Mouse (Mus musculus) thymus, adult 2 months (tissue): ENCODE results near the gene Ctnnbl1. TPM values are rescaled to one million over a fixed set of nuclear protein-coding genes. Genes with fewer than 3 reads are reported as not detected.

Source experiments
- DNase-seq: peaks from one replicate; pipeline ENCODE4 v3.0.0; 2021
- H3K27ac ChIP-seq: fragments of 200-500 bp; 2 replicates; pipeline ENCODE4 v1.5.1; 2012; ENCODE audit warnings: low read length, control low read depth; ENCODE audit not compliant: control insufficient read depth, insufficient read depth
- H3K27me3 ChIP-seq: fragments of 200-500 bp; 2 replicates; pipeline ENCODE4 v1.6.1; 2012; ENCODE audit warnings: mild to moderate bottlenecking, low read length, moderate library complexity, mixed read lengths; ENCODE audit not compliant: control insufficient read depth, insufficient read depth
- H3K36me3 ChIP-seq: fragments of 200-500 bp; 2 replicates; pipeline ENCODE4 v1.6.1; 2012; ENCODE audit warnings: mild to moderate bottlenecking, low read length, moderate library complexity; ENCODE audit not compliant: control insufficient read depth, insufficient read depth
- H3K4me1 ChIP-seq: fragments of 200-500 bp; replicated peaks from 2 replicates; pipeline ENCODE4 v1.6.1; 2012; ENCODE audit warnings: low read length; ENCODE audit not compliant: control insufficient read depth, insufficient read depth
- H3K4me3 ChIP-seq: fragments of 200-500 bp; 2 replicates; pipeline ENCODE4 v1.5.1; 2012; ENCODE audit warnings: mild to moderate bottlenecking, low read length, control low read depth, moderate library complexity; ENCODE audit not compliant: control insufficient read depth, insufficient read depth
- CTCF ChIP-seq: fragments of 200-500 bp; IDR thresholded peaks from 2 replicates; pipeline ENCODE4 v1.5.1; 2012; ENCODE audit warnings: mild to moderate bottlenecking, control low read depth, low read length, moderate library complexity, borderline replicate concordance; ENCODE audit not compliant: control insufficient read depth, poor library complexity, insufficient read depth; ENCODE audit errors: extremely low read depth
- POLR2A ChIP-seq: fragments of 200-500 bp; IDR thresholded peaks from 2 replicates; pipeline ENCODE4 v1.6.1; 2012; ENCODE audit warnings: mild to moderate bottlenecking, low read length, control low read depth, moderate library complexity; ENCODE audit not compliant: control insufficient read depth, poor library complexity, insufficient read depth; ENCODE audit errors: extremely low read depth
- WGBS: fragments of 180-500 bp; shearing (Covaris S2); methylation state at CpG from one replicate; pipeline ENCODE4 v1.1.7; 2018; 5-methylcytosine and 5-hydroxymethylcytosine counted together
- polyA plus RNA-seq: library from polyadenylated mRNA; depleted of rRNA; stranded (reverse); fragments of >200 nt; gene quantifications from 2 replicates; pipeline ENCODE4 v1.2.3, GENCODE M21; 2012

Ctnnbl1 gene
- polyA plus RNA-seq, 1 experiment: 68.5 TPM

DNA sequence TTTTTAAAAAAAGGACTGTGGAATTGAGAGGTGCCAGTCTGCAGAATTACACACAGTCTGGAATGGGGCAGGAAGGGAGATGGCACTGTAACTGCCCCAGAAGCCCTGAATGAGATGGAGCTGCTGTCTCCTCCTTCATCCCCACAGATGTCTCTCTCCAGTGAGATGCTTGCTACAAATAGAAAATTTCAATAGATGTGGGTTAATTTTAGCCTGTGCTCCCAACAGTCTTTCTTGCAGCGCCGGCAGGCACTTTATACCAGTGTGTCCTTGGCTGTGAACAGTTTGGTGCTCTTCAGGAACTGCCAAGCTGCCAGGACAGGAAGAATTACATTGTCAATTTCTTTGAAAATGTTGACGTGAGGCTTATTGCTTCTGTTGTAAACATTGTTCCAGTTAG, 86.3 kb downstream of the Ctnnbl1 start:
- Histone ChIP-seq H3K36me3 (peaks cover 5% of the 10 kb centered on the region; the same call in 1 of the 2 replicates), H3K4me1 (peaks cover 7% of the 10 kb centered on the region), H3K27me3 (no peaks in the 10 kb centered on the region), H3K27ac (no peak overlapping the region), H3K4me3 (no peak overlapping the region)
- WGBS: 98% methylated on average over 3 of the region's 3 CpGs
- TF ChIP-seq CTCF (no peak), POLR2A (no peak)
- DNase-seq: no peak

DNA sequence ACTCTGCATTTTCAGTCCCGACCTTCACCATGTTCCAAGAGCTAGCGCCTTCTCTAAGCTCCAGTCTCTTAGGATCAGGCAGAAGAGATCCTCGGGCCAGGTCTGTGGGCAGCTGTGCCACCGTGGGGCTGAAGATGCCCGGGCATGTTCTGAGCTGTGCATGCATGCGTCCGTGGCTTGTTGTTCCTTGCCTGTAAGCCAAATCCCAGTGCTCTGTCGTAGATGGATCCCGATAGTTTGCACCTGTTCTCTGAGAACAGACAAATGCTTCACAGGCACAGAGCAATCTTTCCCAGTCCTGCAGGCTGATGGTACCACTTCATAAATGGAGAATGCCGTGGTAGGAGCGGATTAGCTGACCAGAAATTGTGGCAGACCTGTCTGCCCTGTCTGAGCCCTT, 87.0 kb downstream of the Ctnnbl1 start:
- H3K4me1 ChIP-seq: no peaks in the 10 kb centered on the region
- TF ChIP-seq CTCF: no peak
- TF ChIP-seq POLR2A: no peak
- H3K27me3 ChIP-seq: no peaks in the 10 kb centered on the region
- 95% methylated on average over 11 of the region's 11 CpGs for WGBS
- no peak overlapping the region for H3K27ac ChIP-seq
- H3K4me3 ChIP-seq: no peak overlapping the region
- no peak for DNase-seq
- peaks cover 5% of the 10 kb centered on the region; the same call in 1 of the 2 replicates for H3K36me3 ChIP-seq

DNA sequence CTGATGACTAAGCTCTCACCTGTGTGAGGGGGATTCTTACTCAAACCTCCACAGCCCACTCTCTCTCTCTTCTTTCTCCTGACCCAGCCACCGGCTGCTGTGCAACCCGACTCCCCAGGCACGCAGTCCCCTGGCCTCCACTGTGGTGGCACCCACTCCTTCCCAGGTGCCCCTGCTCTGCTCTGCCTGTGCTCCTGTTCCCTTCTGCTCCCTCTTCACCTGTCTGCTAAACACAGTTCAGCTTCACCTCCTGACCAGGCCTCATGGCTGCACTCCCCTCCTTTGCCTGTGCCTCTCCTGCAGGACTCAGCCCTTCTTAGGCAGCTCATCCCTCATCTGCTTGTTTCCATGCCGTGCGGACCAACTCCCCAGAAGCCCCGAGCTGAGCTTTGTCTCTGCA, 92.9 kb downstream of the Ctnnbl1 start:
- H3K4me3 ChIP-seq: no peak overlapping the region
- WGBS: 98% methylated on average over 6 of the region's 6 CpGs

DNA sequence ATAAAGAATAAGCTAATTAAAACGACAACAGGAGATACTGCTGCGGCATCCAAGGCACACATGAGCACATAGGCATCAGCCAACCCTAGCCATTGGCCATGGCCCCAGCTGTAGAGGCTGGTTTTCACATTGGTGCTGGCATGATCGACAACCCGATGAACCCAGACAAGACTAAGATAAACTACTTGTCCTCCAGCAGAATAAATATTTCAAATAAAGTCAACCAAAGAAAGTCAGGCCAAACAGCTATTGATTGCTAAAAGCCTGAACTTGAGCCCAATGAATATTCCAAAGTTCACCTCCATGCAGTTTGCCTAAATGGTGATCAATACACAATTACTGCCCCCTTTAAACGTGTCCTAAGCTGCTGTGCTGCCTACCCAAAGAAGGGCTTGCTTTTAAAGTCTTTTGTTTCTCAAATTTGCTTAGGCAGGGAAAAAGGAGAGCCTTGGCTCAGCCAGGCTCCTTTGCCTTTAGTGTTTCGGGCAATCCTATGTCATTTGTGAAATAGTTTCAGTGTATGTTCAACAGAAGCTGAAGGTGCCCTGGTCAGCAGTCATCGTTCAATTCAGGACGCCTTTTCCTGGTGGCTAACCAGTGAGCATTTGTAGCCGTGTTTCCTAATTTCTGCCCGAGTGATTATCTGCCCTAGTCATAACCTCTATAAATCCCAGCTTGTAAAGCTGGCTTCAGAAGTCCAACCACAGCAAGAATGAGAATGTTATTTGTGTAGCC, 93.6 kb downstream of the Ctnnbl1 start:
- H3K27me3 ChIP-seq: no peaks in the 10 kb centered on the region
- WGBS: 97% methylated on average over 10 of the region's 10 CpGs
- TF ChIP-seq CTCF (no peak), POLR2A (no peak)
- H3K4me1 ChIP-seq: no peaks in the 10 kb centered on the region
- no peak for DNase-seq
- no peaks in the 10 kb centered on the region for H3K36me3 ChIP-seq
- no peak overlapping the region for H3K27ac ChIP-seq
- no peak overlapping the region for H3K4me3 ChIP-seq

More for the DNA sequence above, 92.9 kb downstream of the Ctnnbl1 start:
- TF ChIP-seq CTCF (no peak), POLR2A (no peak)
- no peak for DNase-seq
- H3K4me1 ChIP-seq: no peaks in the 10 kb centered on the region
- H3K27ac ChIP-seq: no peak overlapping the region
- no peaks in the 10 kb centered on the region for H3K27me3 ChIP-seq
- H3K36me3 ChIP-seq: no peaks in the 10 kb centered on the region

DNA sequence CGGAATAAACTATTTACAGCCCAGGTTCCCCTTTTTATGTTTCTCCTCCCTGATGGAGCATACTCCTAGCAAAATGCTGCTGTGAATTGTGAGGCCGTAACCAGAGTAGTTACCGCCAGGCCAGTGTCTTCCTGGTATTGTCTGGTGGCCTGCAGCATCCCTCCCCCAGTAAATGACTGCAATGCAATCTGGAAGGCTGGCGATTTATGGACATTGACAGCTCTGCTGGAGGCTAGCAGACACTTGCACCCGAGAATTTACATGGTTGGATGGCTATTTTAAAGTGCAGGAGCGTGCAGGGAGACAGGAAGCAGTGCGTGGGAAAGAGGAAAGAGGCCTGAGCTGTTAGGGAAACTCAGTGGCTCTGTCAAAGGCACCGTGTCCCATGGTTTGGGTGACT, 99.8 kb downstream of the Ctnnbl1 start:
- H3K4me1 ChIP-seq: no peaks in the 10 kb centered on the region
- no peak overlapping the region for H3K27ac ChIP-seq
- DNase-seq: no peak
- H3K27me3 ChIP-seq: no peaks in the 10 kb centered on the region
- no peak for TF ChIP-seq CTCF
- no peak for TF ChIP-seq POLR2A
- H3K4me3 ChIP-seq: no peak overlapping the region
- no peaks in the 10 kb centered on the region for H3K36me3 ChIP-seq
- WGBS: 93% methylated on average over 8 of the region's 8 CpGs

DNA sequence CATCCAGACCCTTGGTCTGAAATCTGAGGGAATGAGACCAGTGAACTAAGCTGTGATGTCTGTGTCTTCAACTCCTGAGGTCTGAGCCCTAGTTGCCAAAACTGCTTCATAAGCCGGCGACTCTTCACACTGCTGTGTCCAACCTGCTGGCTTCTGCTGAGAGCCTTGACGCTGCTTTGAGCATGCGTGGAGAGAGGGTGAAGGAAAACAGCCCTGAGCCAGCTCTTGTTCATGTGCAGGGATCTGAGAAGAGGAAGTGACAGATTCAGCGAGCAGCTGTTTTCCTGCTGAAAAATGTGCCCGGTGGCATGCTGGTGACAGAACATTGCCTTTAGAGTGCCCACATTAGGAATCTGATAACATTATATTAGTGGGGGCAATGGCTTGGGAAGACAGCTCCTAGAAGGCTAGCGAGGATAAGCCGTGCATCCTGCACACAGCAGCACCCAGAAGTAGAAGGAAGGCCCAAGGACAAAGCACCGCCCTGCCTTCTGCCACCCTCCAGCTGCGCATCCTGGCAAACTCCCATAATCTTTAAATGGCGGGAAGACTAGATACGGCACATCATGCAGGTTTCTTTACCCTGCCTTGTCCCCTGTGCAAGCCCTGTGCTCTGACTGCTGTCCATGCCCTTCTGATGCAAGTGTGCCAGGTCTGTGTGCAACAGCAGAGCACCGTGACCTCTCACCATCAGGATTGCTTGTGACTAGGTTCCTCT, 101.2 kb downstream of the Ctnnbl1 start:
- Histone ChIP-seq H3K27me3 (no peaks in the 10 kb centered on the region), H3K27ac (no peak overlapping the region), H3K4me3 (no peak overlapping the region), H3K4me1 (no peaks in the 10 kb centered on the region), H3K36me3 (no peaks in the 10 kb centered on the region)
- no peak for TF ChIP-seq CTCF
- no peak for TF ChIP-seq POLR2A
- WGBS: 85% methylated on average over 13 of the region's 13 CpGs
- DNase-seq: no peak
